Mouse (Mus musculus): ENCODE data around the gene Runx2.

- TF ChIP-seq CTCF (IDR thresholded peaks at IDR 0.05 in 2 of 3, conservative IDR thresholded peaks at IDR 0.05 in 1 of 3; ENCODE audit: control insufficient read depth in 1 of 3, insufficient read depth in 1 of 3, low read depth in 2 of 3, low read length in 3 of 3, poor library complexity in 1 of 3, severe bottlenecking in 1 of 3) (no peak), POLR2A (IDR thresholded peaks at IDR 0.05; ENCODE audit: control insufficient read depth in 1 of 2, insufficient read depth in 1 of 2, low read depth in 1 of 2, low read length in 2 of 2, poor library complexity in 1 of 2) (no peak), ZMIZ1 (IDR thresholded peaks at IDR 0.05; ENCODE audit: low read depth, low read length) (no peak), USF1 (IDR thresholded peaks at IDR 0.05; ENCODE audit: low read depth, low read length) (no peak), KAT2A (conservative IDR thresholded peaks at IDR 0.05; ENCODE audit: low read depth, low read length) (no peak), MAZ (IDR thresholded peaks at IDR 0.05; ENCODE audit: low read depth, low read length) (no peak)
These were observed 254.6 kb downstream of the Runx2 start for GRCm38 (mm10) chr17:44560016-44560415.
